Mouse (Mus musculus) cerebellum, adult 8-10 months (tissue): ENCODE results near the gene Dync1i2.

Source experiments
- DNase-seq: peaks from one replicate; pipeline ENCODE4 v3.0.0; 2022

Dync1i2 gene

GRCm38 (mm10) chr2:71209041-71209755 is 2.3 kb upstream of the Dync1i2 start:
- no peak for DNase-seq

DNA sequence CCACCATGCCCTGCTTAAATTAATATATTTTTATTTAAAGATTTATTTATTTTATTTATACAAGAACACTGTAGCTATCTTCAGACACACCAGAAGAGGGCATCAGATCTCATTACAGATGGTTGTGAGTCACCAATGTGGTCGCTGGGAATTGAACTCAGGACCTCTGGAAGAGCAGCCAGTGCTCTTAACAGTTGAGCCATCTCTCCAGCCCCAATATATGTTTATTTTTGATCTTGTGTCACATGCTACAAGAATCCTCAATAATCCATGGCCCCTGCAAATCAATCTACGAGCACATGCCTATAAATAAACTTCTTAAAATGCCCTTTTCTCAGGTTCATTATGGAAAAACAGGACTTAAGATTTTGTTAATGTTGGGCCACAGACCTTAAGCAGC is 410 bp upstream of the Dync1i2 start:
- peak; percentile 15 for DNase-seq

GRCm38 (mm10) chr2:71212360-71212726 is 837 bp downstream of the Dync1i2 start:
- DNase-seq, result no peak

GRCm38 (mm10) chr2:71221020-71221419 is 9.5 kb downstream of the Dync1i2 start:
- no peak for DNase-seq

DNA sequence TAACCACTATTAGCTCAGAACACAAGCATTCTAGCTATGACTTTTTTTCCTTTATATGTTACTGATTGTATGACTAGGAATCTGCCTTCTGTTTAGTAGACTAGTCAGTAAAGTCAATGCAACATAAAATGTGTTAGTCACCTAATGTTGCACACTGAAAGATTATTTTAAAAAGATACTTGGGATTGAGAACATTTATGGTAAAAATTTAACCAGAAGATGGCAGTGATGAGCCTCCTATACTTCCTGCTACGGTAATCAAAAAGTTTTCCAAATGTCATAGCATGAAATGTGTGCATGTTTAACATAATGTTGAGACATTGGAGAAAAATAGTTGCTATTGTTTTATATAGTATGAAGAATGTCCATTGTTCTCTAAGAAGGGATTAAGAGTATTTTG is 15.9 kb downstream of the Dync1i2 start:
- no peak for DNase-seq

GRCm38 (mm10) chr2:71229603-71230002 is 18.1 kb downstream of the Dync1i2 start:
- no peak for DNase-seq

DNA sequence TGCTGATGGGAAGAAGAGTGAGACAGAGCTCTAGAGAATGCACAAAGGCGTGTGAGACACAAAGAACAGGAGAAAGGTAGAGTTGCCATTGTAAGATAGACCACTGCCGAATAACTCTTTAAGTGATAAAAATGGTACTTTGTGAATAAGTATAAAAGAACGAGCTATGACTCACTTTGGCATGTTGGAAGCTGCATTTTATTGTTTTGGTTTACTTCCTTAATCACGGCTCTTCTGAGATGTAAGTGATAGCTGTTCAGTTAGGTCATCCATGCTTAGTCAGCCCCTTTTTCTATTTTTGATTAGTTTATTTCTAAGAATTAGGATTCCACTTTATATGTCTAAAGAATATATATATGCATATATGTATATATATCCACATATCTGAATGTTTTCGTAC is 20.4 kb downstream of the Dync1i2 start:
- no peak for DNase-seq

- DNase-seq, result no peak
Measured at GRCm38 (mm10) chr2:71232976-71233375, 21.5 kb downstream of the Dync1i2 start.

DNA sequence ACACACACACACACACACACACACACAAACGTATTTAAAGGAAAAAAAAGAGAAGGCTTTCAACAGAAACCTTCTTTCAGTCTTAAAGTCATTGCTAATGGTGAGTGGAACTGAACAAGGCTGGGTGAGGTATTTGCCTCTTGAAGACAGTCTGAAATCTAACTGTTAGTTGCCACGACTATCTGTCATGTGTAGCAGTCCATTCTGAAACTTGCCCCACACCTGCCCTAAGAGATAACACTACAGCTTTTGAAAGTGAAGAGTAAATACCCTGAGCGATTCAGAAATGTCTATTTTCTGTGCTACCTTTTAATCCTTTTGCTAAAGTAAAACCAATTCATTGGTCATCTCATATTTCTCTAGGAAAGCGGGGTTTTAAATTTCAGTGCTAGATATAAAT is 23.9 kb downstream of the Dync1i2 start:
- DNase-seq, result no peak

DNA sequence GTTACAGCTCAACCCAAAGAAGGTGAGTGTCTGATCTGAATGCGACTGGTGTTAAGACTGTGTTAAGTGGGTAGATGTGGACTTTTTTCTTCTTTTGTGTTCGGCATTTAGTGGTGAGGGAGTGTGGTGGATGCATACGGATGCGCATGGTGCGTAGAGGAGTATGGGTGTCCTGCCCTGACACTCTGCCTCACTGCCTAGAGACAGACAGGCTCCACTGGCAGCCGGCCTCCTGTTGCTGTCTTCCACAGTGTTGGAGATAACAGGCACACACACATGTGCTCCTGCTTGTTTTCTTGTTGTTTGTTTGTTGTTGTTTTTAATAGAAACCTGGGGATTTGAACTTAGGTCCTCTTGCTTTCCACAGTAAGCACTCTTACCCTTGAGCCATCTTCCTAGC is 24.5 kb downstream of the Dync1i2 start:
- no peak for DNase-seq

DNA sequence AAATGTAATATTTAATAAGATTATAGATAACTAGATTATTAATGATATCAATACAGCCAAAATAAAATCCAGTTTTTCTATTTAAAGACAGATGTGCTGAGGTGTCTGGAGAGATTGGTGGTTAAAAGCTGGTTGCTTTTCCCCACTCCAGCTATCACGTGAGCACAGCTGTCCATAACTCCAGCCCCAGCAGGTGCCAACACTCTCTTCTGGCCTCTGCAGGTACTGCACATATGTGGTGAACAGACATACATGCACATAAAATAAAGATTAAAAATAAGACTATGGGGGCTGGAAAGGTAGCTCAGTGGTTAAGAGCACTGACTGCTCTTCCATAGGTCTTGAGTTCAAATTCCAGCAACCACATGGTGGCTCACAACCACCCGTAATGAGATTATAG is 30.0 kb downstream of the Dync1i2 start:
- DNase-seq, result no peak

- DNase-seq, result no peak
Measured at GRCm38 (mm10) chr2:71242180-71242579, 30.7 kb downstream of the Dync1i2 start.

DNA sequence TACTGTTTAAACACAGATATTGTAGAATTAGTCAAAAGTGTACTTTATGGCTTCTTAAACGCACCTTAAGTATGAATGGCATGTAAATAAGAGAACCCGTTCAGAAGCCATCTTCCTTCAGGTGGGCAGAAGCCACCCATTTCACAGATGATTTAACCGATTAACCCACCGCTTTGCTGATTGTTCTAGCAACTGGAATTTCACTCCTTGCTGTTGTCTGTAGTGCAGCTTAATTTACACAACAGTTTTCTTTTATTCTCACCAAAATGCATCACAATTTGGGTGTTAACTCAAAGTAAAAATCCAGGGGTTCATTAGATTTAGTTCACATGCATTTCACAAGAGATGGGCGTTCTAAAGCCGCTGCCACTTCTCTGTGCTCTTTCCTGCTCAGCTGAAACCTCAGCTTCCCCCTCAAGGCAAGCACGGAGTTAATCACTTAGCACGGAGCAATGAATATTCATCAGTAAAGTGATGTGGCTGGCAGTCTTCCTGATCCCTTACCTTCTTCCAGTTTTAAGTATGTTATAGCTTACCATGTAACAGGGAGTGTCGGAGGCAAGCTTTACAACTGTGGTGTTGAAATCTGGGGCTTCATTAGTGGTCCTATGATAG is 31.7 kb downstream of the Dync1i2 start:
- no peak for DNase-seq

GRCm38 (mm10) chr2:71244807-71245206 is 33.3 kb downstream of the Dync1i2 start:
- peak; percentile 12 for DNase-seq

GRCm38 (mm10) chr2:71245416-71245815 is 33.9 kb downstream of the Dync1i2 start:
- peak; percentile 74 for DNase-seq

DNA sequence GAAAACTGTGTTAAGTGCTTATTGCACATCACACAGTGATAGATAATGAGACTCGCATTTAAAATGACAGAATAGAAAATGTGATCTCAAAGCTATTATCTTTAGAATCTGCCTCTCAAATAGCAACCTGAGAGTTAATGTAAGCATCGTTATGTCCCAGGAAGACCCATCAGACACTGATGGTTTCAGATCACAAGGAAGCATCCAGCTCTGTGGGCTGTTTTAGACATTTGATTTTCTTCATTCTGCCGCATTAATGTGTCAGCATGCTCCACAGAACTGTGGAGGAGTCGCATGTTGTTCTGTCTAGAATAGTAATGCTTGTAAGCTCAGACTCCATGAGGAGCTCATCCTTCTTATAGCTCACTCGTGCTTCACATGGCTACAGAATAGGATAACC is 34.6 kb downstream of the Dync1i2 start:
- no peak for DNase-seq

DNA sequence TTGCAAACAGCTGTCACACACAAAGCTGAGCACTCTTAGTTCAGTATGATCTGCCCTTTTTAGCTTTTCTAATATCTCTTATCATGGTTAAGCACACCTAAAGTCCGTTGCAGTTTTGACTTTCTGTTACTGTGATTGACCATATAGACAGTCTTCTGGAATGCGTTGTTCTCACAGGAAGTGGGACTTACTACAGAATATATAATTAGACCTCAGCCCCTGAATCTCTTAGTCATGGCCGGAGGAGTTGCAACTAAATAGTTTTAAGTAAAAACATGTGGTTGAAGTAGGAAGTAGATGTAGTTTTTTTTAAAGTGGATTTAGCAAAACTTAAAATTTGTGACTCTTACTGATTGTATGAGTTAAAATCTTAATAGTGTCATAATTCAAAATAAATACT is 36.6 kb downstream of the Dync1i2 start:
- DNase-seq, result no peak

DNA sequence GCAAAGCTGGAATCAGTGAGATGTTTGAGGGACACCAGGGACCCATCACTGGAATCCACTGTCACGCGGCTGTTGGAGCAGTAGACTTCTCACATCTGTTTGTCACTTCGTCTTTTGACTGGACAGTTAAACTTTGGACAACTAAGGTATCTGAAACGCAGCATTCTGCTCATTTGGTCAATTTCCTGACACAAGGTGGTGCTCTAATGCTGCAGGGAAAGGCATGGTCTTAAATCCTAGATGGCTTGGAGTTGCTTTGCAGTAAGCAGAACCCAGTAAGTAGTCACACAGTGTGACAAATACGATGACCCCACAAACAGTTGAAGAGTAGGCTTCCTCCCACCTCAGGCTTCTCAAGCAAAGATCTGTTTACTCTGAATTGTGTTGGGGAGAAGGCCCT is 39.3 kb downstream of the Dync1i2 start:
- no peak for DNase-seq

DNA sequence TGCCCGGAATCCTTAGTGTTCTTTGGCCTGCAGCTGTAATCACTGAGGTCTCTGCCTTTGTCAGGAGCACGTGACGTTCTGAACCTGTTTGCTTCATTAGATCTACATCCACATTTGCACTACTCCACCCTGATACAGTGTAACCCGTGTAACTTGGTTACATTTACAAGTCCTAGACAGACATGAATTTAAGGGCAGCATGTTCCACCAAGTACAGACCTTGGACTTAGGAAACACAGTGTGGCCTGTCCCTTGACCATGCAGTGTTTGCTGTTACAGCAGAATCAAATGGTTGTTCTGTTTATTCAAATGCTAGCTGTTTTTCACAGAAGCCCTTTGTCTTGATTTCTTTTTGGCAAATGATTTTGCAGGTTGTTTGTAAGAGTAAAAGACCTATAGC is 43.3 kb downstream of the Dync1i2 start:
- no peak for DNase-seq

GRCm38 (mm10) chr2:71256581-71256980 is 45.1 kb downstream of the Dync1i2 start:
- DNase-seq, result no peak

- no peak for DNase-seq
Measured at GRCm38 (mm10) chr2:71264585-71264984, 53.1 kb downstream of the Dync1i2 start.

- DNase-seq, result no peak
Measured at GRCm38 (mm10) chr2:71268691-71269090, 57.2 kb downstream of the Dync1i2 start.

DNA sequence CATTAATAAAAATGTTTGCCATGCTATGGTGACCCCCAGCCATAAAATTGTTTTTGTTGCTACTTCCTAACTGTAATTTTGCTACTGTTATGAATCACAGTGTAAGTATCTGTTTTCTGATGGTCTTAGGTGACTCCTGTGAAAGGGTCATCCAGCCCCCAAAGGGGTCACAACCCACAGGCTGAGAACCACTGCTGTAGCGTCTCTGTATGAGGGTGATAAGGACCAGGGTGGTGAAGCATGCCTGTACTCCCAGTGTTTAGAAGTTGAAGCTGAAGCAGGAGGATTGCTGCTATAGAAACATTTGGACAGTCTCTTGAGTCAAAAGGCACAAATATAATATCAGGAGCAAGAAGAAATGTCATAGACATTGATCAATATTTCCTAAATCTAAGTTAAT is 57.8 kb downstream of the Dync1i2 start:
- DNase-seq, result no peak

DNA sequence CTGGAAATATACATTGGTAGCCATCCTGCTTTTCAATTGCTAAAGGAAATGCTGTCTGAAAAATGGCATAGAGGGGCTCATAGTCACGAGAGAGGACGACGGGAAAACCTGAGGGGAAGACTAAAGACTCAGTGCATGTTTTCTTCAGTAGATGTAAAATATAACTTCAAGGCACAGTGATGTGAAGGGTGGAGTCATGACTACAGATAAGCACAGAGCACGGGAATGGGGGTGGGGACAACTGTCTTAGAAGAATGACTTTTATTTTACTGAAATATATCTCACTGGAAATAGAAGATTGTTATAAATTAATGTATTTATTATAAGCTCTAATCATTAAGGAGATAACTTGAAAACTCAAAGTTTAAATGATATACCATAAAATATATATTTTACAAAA is 58.6 kb downstream of the Dync1i2 start:
- no peak for DNase-seq
